Mouse (Mus musculus) left cerebral cortex, postnatal 10 days (tissue): ENCODE measurements around the gene Arg1. TPM values are rescaled to one million over a fixed set of nuclear protein-coding genes. Genes with fewer than 3 reads are reported as not detected.
A peak's percentile ranks its signal among the peaks of the same experiment; 100 is the strongest.

Experiments
- DNase-seq, 2 experiments: peaks; one replicate each; pipeline ENCODE4 v3.0.0; 2021 to 2022; ENCODE audit warnings: low spot score in 2 of 2, mixed read lengths in 1 of 2; ENCODE audit errors: extremely low spot score in 1 of 2
- intact Hi-C: fragments of 180-260 bp; cut with DNase I; formaldehyde crosslinking; loops from one replicate; pipeline ENCODE4 v1.15.1; 2025
- total RNA-seq, 2 experiments: library from RNA; stranded (reverse); gene quantifications; 2 replicates each; pipeline ENCODE4 v1.2.3; 2021

The Arg1 gene
- total RNA-seq, result under 1 TPM; 0.24 to 0.30 TPM

DNA sequence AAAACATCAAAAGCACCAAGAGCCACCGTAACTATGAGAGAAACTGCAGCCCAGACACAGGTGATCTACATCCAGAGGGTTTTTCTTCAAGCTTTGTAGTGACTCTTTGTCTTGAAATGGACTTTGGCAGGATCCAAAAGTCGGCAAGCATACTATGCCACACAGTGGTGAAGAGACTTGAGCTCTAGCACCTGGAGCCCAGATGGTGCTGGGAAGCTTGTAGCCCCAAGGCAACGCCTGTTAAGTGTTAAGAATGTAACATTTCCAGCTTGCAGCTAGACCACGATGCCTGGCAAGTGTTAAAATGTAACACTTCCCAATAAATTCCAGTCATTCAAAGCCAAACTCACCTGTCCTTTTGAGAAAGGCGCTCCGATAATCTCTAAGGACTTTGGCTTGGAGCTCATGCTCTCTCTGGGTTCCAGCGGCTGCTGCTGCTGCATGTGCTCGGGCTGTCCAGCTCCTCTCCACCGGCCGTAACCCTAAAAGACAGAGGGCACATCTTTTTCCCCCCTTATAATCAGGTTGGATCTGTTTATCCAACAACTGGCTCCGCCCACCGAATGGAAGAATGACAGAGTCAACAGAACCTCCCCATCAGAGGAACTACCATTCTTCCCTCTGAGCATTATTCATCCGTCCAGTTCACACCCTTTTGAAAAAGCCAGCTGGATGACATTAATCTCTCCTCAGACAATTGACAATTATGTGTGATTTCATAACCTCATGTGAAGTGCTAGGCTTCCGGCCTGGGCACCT lies at the start of gene Arg1:
Arg1 (minus strand) TSS at position 523 of the 759 bp plus-strand sequence.
- DNase-seq, result no peak
- intact Hi-C loops, result no loop called here

DNA sequence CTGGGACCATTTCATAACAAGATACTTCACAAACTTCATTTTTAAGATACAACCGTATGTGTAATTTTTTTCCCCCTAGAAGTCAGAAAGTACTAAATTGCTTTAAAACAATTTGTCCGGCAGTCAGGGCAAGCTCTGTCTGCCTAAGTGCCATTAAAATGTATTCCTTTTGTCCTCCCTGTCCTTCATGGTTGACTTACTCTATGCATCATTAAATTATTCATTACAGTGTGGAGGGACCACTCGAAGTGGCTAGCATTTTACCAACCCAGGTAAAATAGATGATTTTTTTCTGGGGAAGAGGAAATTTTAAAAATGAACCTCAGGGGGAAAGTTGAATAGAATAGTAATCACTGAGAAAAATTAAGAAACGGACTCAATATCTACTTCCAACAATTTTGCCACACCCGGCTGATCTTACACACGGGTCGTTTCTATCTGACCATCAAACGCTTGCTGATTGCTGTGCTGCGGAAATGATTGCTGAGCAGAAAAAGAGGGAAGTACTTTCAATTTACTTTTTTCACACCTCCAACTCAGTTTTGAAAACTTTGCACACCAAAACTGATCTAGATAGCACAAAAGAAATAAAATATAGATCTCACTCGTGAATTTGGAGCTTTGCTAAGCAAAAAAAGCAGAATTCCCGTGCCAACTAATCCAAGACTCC lies 46.7 kb upstream of the Arg1 start:
- DNase-seq, result no peak
- intact Hi-C loops, result no loop called here

DNA sequence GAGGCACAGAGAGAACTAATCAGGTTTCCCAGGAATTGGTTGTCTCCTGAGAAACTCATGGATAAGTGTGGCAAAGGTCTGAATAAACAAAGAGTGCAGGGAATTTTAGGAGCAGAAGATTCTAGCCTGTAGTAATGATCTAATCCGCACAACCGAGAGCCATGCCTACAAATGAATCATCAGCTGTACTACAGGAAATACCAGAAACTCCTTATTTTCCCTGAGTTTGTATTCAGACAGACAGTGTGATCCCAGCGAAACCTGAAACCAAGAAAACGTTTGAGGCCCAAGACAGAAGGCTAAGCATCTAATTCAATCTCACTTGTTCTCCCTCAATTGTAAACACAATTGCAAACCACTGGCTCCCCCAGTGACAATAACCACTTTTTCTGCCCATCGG lies 46.1 kb upstream of the Arg1 start:
- intact Hi-C loops, result no loop called here
- no peak for DNase-seq

DNA sequence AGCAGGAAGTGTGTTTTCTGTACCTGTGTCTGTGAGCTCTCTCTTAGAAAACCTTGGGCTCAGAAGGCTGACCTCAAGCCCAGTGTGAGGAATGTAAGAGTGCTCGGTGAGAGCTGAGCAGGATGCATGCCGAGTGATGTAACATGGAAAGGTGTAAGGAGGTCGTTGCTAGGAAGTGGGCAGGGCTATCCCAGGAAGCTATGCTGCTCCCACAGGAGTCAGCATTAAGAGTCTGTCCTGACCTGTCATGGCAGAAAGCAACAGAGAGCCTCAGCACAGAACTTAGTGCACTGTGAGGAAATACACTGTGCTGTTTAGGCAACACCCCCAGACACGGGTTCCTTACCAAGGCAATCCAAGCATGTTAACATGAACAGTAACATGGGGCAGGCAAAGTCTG lies 45.6 kb upstream of the Arg1 start:
- intact Hi-C loops, result no loop called here

DNA sequence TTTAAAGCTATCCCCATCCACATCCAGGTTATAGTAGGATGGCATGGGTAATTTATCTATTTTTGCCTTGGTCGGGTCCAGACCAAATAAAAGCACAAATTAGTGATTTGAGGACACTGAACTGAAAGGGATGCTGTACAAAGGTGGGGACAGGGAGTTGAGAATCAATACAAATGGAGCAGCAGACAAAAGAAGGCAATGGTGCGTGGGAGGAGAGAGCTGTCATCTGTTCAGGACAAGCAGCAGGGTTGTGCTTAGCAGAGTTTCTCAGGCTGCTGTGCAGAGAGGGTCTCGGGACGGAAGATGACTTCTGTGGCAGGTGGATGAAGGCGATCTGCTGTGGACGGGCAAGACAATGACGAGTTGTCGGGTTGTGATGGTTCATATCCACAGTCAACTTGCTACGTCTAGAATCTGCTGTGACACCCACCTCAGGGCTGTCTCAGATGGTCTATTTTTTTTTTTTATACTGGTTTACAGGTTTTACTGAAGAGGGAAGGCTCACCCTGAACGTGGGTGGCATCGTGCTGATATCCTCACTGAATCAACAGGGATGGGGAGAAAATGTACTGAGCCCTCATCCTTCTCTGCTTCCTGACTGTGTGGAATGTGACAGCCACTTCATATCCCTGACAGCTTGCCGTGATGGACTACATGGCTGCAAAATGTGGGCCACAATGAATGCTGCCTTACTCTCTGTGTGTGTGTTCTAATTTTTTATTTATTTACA lies 38.7 kb upstream of the Arg1 start:
- no peak for DNase-seq
- intact Hi-C loops, result no loop called here

More for the DNA sequence above, 45.6 kb upstream of the Arg1 start:
- DNase-seq, result no peak

DNA sequence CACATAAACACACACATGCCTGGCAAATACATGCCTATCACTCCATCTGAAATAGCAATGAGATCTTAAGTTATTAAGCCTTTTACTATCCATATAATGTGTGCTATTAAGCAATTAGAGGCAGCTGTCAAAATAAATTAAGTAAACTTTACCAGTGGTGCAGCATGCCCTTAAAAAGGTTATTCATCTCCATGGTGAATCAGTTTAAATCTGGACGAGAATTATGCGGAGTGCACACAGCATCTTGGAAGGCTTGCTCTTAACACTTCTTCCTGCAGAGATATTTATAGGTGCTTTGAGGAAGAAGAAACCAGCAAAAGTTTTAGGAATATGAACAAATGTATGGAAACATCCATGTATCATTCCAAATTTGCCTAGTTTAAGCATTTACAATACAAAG lies 34.6 kb upstream of the Arg1 start:
- intact Hi-C loops, result loop anchor here (2.0 kb wide), 1 partner anchor 257 kb away; no protein-coding TSS in a partner anchor
- no peak for DNase-seq

DNA sequence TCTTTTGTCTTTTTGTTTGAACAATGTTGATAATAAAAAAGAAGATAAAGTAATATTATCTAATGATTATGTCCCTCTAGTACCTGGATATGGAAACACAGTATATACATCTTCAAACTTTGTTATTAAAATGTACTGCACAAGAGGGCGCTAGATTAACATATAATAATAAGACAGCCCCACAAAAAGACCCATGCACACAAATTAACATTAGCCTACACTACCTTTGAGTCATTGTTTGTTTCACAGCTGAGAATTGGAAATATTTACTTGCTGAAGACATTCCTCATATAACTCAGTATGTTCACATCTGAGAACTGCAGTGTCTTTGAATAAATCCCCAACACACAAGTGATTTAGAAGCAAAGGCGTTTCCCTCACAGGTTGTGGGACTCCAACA lies 33.8 kb upstream of the Arg1 start:
- intact Hi-C loops, result no loop called here
- DNase-seq, result peak in 1 of 2 experiments; percentile 56

DNA sequence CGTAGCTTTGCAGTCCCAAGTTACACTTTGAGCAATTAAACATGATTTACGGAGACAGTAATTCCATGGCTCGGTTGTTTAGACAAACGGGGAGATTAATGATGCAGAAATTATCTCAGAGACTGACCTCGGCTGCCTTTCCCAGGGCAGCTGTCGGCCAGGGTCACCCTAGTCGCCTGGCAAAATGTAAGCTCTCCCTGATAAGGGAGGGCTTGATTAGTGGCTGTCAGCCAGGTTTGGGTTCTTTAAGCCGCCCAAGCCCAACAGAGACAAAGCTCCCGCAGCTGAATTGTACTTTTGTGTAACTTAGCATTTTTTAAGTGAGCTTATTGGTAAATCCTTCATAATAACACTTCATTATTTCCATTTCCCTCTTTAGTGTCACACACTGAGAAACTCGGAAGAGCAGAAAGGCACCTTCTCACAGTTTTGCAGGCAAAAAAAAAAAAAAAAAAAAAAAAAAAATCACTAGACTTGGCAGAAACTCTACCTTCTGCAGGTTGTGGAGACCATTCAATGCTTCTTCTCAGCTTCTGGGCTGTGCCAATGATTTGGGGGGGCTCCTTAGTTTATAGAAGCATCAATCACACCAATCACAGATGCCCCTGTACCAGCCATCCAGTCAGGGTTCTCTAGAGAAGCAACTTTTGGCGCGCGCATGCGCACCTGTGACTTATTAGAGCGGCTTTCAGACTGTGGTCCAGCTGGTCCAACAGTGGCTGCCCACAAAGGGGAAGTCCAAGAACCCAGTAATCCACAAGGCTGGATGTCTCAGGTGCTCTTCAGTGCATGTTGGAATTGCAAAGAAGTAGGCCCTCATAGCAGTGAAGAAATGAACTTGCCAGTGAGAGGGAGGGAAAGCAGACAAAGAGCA lies 32.0 kb upstream of the Arg1 start:
- intact Hi-C loops, result no loop called here

DNA sequence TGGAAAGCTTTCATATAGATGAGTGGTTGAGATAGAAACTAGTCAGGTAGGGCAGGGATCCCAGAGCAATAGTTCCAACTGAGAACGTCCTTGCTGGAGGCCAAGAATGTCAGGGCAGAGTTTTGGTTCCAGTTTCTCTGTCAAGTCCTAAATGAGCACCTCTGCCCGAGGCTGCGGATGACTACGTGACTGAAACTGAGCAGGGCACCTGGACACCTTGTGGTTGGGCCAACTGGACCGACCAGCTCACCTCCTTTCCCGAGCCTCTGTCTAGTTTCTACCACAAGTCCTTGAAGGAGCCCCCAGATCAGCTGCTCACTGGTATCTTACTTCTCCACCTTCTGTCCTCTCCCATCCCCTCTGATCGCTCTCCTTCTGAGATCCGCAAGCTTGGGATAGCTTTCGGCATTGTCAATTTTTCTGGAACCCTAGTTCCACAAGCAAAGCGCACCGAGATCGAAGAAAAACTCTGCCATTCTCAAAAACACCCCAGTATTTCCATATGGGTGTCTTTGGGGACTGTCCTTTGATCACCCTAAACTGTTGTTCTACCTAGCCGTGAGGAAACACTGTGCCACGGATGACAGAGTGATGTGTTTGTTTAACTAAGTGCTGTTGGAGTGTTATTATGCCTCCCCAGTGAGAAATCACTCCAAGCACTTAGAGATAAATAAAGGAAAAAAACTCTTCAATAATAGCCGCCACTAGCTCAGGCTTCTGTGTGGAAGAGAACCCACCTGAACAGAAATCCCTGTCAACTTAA lies 31.2 kb upstream of the Arg1 start:
- intact Hi-C loops, result no loop called here
- DNase-seq, result no peak

More for the DNA sequence above, 32.0 kb upstream of the Arg1 start:
- DNase-seq, result no peak

DNA sequence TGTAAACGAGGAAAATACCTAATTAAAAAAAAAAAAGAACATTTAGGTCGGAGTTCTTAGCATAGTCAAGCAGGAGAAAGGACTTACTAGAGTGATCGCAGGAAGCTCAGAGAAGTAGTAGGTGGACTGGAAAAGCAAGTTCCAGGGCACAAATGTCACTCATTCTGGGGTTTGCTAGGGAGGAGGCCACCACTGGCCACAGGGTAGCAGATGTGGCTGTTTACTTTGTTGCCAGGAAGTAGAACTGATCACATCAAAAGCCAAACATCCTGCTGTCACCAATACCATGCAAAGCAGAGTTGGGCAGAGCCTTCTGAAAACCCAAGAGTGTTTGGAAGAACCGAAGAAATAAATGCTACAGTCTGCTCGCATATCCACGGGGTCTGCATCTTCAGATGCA lies 26.6 kb upstream of the Arg1 start:
- intact Hi-C loops, result no loop called here
- DNase-seq, result no peak

DNA sequence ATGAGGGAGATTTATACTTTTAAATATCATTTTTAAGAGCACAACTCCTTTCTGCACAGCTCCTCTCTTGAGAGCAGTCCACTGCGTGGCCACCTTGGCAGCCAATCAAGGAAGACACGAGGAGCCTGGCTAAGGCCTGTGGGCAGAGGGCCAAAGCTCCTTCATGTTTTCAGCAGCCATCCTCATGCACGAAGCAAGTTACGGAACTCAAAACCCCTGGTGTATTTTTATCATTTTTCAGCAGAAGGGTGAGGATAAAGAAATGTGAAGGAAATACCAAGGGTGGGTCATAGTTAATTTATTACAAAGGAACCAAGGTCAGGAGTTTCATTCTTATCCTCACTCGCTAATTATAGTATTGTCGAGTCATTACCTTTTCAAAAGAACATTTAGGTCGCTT lies 25.3 kb upstream of the Arg1 start:
- intact Hi-C loops, result no loop called here
- peak in 1 of 2 experiments; percentile 39 for DNase-seq

DNA sequence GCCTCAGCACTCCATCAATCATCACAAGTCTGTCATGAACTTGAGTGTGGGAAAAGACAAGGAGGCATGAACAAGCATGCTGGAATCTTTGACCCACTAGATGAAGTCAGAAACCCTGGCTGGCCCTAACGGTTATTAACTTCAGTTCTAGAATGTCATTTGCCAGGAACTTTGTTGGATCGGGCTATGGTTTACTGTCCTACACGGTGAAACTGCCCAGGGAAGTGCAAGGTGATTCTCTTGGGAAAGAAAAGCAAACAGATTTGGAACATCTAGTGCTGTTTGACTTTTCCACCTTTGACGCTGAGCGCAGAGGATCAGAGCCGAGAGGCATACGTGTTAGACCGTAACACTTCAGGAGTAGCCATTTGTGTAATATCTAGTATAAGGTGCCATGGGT lies 24.3 kb upstream of the Arg1 start:
- intact Hi-C loops, result no loop called here
- DNase-seq, result no peak

DNA sequence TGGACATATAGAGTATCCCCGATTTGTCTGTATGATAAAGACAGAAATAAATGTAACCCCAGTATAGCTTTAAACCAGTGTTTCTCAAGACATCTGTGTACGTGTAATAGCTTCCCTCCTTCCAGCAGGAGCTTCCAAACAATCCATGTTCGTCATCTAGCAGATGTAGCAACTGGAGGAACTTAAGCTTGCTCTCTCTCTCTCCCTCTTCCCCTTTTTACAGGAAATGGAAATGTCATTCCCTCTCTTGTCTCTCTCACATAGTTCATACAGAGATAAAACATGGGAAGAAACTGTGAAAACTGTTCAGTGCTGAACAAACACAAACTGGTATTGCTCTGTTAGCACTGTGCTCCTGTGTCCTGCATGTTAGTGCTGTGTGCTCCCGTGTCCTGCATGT lies 22.9 kb upstream of the Arg1 start:
- DNase-seq, result no peak
- intact Hi-C loops, result no loop called here

DNA sequence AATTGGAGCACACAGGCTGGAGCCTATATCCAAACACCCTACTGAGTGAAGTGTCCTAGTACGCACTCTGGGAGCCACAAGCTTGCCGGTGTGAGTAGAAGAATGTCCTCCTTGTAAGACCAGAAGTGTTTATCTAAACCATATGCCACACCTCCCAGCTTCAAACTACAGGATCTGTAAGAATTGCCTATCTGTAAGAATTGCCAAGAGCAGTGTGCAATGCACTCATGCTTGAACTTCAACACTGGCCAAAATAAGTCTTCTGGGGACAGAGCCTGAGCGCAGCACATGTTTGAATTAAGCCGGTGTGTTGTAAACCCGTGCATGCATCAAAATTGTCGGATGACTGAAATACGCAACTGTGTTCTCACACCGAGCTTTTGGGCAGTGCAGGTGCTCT lies 21.0 kb upstream of the Arg1 start:
- intact Hi-C loops, result no loop called here
- DNase-seq, result no peak

DNA sequence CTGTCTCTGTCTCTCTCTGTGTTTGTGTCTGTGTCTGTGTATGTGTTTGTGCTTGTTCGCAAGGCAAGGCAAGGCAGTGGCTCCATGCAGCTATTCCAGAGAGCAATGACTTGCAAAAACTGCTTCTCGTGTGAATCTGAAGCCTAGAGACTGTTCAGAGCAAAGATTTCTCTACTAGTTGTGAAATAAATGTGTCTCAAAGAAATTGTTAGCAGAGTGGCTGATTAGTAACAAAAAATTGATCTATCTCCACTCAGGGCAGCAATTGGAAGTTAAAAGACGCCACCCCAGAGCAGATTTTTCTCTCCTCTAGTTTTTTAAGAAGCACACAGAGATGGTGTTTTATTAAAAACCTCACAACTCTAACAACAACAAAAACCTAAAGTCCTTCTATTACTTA lies 20.6 kb upstream of the Arg1 start:
- DNase-seq, result no peak
- intact Hi-C loops, result no loop called here

DNA sequence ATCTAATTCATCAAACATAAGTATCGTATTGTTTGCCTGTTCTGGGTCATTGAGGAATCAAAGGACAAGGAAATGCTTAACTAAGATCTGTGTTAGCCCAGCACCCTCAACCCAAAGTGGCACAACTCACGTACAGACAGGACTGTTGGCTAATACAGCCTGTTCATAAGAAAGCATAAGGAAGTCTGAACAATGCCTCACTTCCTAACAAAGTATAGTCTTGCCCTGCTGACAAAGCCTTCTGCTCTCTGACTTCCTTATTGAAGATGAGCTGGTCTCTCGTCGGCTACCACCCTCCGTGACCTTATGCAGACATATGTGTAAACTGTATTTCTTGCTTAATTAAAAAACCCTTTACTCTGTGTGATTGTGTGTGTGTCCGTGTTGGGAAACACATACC lies 2.9 kb upstream of the Arg1 start:
- no peak for DNase-seq
- intact Hi-C loops, result no loop called here

DNA sequence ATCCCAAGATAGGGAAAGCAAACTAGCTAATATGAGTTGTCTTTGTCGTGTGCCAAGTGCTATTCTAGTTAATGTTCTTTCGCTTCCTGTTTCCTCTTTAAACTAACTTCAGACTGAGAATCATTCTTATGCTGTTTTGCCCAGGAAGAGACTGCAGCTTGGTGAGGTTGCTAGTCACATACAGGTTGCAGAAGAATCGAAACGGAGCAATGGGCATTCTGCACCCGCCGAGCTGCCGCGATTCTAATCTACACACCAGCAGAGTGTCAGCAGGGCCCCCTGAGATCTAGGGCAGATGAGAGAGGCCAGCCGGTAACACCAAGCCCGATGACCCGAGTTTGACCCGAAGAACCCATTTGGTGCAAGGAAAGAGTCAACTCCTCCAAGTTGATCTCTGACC lies 788 bp upstream of the Arg1 start:
- DNase-seq, result no peak
- intact Hi-C loops, result no loop called here

DNA sequence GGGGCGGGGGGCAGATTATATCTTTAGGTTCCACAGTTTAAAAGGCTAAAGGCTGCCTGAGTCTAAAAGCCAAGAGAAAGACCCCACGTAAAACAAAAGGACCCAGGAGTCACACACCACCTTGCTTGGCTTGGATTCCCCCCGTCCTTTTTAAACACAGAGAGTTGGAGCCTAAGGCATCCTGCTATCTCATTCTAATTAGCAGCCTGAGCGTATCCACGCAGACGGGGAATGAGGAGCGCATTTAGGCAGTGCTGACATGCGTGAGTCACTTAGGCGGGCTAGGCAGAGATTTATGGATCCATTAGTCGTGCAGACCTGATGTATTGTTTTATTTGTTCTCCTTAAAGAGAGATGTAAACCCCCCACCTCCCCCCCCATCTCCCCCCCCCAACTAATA lies 904 bp downstream of the Arg1 start:
- no peak for DNase-seq
- intact Hi-C loops, result no loop called here
